Mouse (Mus musculus): ENCODE data around the gene Ncaph2.
A peak's percentile ranks its signal among the peaks of the same experiment; 100 is the strongest.

Ncaph2 gene

GRCm38 (mm10) chr15:89355241-89356187 is at the start of gene Ncaph2, which contains the start of gene Lmf2:
Gene Ncaph2 (plus strand): TSS chr15:89355719.
Gene Lmf2 (minus strand): TSS chr15:89355659.
- peak; percentile 98 for DNase-seq

DNA sequence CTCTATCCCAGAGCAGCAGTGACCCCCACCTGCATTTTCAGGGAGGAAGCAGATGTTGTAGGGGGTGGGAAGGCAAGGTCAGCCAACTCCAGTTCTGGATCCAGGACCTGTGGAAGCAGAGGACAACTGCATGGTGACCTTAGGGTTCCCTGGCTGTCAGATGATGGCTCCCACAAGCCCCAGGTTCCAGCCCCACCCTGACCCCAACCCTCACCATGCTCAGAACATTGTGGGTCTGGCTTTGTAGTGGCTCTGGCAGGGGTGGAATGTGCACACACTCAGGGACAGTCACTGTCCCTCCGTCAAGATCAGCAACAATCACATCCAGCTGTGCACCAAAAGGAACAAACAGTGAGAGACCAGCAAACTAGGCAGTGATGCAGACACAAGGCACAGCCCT is 49.6 kb upstream of the Ncaph2 start:
- no peak for DNase-seq

DNA sequence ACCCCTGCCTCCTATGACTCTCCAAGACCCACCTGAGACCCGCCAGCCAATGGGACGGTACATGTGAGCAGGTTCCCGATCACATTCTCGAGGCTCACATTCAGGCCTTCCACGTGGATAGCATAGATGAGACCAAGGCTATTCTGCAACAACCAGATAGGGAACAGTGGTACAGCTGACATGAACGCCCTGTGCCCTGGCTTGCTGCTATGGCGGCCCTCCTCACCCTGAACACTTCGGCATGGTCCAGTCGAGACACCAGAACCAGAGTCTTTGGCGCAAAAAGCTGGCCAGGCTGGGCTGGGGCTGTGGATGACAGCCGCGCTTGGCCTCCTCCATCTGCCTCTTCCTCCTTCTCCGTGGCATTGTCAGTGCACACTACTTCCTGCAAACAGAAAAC is 48.1 kb upstream of the Ncaph2 start:
- DNase-seq = no peak

- peak; percentile 26 to 34 for DNase-seq
These were observed 46.9 kb upstream of the Ncaph2 start for GRCm38 (mm10) chr15:89308406-89309139.

DNA sequence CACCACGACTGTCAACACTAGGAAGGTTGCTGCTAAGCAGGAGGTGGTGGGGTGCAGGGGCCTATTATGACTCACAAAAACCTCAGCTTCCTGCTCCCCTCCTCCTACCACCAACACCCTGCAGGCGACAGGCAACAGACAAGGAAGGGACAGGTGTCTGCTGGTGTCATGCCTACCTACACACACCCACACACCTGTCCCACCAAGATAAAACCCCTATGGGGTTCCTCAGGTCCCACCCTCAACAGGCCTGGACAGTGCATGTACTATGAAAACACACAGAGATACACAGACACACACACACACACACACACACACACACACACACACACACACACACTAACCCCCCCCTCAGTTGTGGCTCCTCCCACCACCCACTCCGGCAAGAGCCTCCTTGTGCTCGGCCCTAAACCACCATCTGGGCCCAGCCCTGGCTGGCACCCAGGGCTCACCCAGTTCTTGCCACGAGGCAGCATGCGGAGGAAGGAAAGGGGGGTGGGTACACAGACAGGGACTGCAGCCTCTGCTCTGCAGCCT is 45.5 kb upstream of the Ncaph2 start:
- peak; percentile 63 to 67 for DNase-seq

GRCm38 (mm10) chr15:89313359-89313758 is 42.2 kb upstream of the Ncaph2 start:
- DNase-seq = no peak

- no peak for DNase-seq
These were observed 41.4 kb upstream of the Ncaph2 start for GRCm38 (mm10) chr15:89314107-89314506.

- no peak for DNase-seq
These were observed 40.9 kb upstream of the Ncaph2 start for GRCm38 (mm10) chr15:89314511-89315189.

DNA sequence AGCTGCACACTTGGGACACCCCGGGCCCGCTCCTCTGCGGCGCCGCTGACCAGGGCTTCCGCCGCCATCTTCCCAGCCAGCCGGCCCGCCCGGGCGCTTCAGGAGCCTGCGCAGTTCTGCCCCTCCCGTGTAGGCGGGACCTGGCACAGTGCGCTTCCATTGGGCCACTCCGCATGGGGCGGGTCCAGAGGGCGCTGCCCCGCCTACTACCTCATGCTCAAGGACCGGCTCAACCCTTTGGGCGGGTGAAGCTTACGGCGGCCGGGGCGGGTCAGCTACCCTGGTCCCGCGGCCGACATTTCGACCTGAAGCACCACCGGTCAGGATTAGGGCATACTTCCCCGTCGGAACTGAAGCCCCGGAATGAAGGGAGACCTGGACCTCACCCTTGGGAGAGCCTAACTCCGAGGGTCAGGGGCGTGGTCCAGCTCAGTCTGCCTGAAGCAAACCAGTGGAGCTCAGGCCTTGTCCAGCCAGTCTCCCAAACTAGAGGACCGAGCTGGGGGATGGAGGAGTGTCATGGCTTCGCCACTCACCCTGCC is 40.3 kb upstream of the Ncaph2 start, which contains the start of gene Sbf1:
TSS of gene Sbf1 (minus strand) at position 122 of the 542 bp plus-strand sequence.
- DNase-seq = peak; percentile 98

- peak; percentile 34 to 43 for DNase-seq
These were observed 39.4 kb upstream of the Ncaph2 start for GRCm38 (mm10) chr15:89316146-89316545.

DNA sequence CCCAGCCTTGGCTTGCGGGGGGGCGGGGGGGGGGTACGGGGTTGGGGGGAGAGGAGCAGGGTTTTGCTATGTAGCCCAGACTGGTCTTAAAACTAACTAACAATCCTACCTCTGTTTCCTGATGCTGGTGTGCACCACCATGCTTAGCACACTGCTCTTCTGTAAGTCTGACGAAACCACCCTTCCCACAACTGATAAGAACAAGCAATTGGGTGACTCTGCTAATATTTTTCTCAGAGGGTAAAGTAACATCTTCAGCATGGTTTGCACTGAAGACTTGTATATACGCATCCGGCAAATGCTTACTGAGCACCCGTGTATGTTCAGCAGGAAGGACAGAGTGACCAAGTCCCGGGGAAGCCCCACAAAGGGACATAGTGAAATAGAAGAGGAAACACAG is 34.3 kb upstream of the Ncaph2 start:
- DNase-seq = no peak

GRCm38 (mm10) chr15:89322670-89323522 is 32.6 kb upstream of the Ncaph2 start, which contains the start of gene Adm2:
Gene Adm2 (plus strand): TSS chr15:89322720.
- no peak for DNase-seq

- no peak for DNase-seq
These were observed 31.9 kb upstream of the Ncaph2 start for GRCm38 (mm10) chr15:89323656-89324055.

DNA sequence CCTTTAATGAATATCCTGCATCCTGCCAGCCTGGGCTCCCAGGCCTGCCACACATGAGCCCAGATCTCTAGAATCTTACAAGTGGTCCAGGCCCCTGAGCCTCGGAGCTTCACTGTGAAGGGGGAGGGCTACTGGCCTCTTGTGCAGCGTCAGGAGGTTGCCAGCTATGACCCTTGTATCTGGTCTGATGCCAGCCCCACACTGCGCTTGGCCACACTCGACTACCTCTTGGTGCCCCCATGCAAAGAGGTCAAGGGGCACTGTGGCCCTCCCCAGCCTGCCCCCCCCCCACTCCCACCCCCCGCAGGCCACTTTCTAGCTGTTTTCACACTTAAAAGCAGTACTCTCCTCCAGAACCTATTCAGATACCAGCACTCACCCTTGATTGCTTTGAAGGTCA is 29.1 kb upstream of the Ncaph2 start:
- no peak for DNase-seq

GRCm38 (mm10) chr15:89334271-89334670 is 21.2 kb upstream of the Ncaph2 start, which contains the start of gene Miox:
Gene Miox (plus strand): TSS chr15:89334398.
- DNase-seq = no peak

- no peak for DNase-seq
These were observed 20.6 kb upstream of the Ncaph2 start for GRCm38 (mm10) chr15:89334774-89335537.

GRCm38 (mm10) chr15:89336422-89336821 is 19.1 kb upstream of the Ncaph2 start:
- DNase-seq = no peak

DNA sequence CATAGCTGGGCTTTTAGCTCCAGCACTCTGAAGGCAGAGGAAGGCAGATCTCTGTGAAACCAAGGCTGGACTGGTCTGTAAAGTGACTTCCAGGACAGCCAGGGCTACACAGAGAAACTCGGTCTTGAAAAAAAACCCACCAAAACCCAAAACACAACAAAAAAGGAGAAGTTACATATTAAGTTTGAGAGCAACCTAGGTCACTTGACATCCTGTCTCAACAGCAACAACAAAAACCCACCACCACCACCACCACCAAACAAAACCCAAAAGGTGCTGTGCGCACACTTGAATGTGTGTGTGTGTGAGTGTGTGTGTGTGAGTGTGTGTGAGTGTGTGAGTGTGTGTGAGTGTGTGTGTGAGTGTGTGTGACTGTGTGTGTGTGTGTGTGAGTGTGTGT is 15.8 kb upstream of the Ncaph2 start:
- peak; percentile 66 to 75 for DNase-seq

- no peak for DNase-seq
These were observed 15.4 kb upstream of the Ncaph2 start for GRCm38 (mm10) chr15:89340136-89340535.

GRCm38 (mm10) chr15:89341678-89342077 is 13.8 kb upstream of the Ncaph2 start:
- no peak for DNase-seq

GRCm38 (mm10) chr15:89343325-89343724 is 12.2 kb upstream of the Ncaph2 start:
- no peak for DNase-seq

Measured in B cell, adult 2 months (primary cell).